Mouse (Mus musculus) embryonic facial prominence, embryonic 10.5 days (tissue): ENCODE measurements around the gene Trem2. TPM values are rescaled to one million over a fixed set of nuclear protein-coding genes. Genes with fewer than 3 reads are reported as not detected.
A peak's percentile ranks its signal among the peaks of the same experiment; 100 is the strongest.
"Not testable (repeated sequence)": the region's sequence is repeated elsewhere in the genome, so short reads cannot be mapped to it uniquely, and the experiment has no call there.

Source experiments
- DNase-seq: peaks from one replicate; pipeline ENCODE4 v3.0.0-alpha.2; 2017; ENCODE audit warnings: low spot score
- H3K27ac ChIP-seq: fragments of 300-500 bp; sonication (generic); replicated peaks from 2 replicates; pipeline ENCODE4 v1.5.1; 2016; ENCODE audit warnings: mild to moderate bottlenecking
- H3K27me3 ChIP-seq: fragments of 300-500 bp; sonication (generic); replicated peaks from 2 replicates; pipeline ENCODE4 v1.6.1; 2016; ENCODE audit warnings: low read depth, mild to moderate bottlenecking; ENCODE audit not compliant: poor library complexity, severe bottlenecking
- H3K36me3 ChIP-seq: fragments of 300-500 bp; sonication (generic); replicated peaks from 2 replicates; pipeline ENCODE4 v1.6.1; 2016; ENCODE audit warnings: mild to moderate bottlenecking, moderate library complexity
- H3K4me1 ChIP-seq: fragments of 300-500 bp; sonication (generic); 2 replicates; pipeline ENCODE4 v1.6.1; 2016
- H3K4me3 ChIP-seq: fragments of 300-500 bp; sonication (generic); 2 replicates; pipeline ENCODE4 v1.5.1; 2016; ENCODE audit warnings: mild to moderate bottlenecking, moderate library complexity
- H3K9me3 ChIP-seq: fragments of 300-500 bp; sonication (generic); 2 replicates; pipeline ENCODE4 v1.6.1; 2016; ENCODE audit warnings: mild to moderate bottlenecking
- WGBS: fragments of 180-500 bp; shearing (Covaris S2); methylation state at CpG from one replicate; pipeline ENCODE4 v1.1.7; 2016; 5-methylcytosine and 5-hydroxymethylcytosine counted together
- polyA plus RNA-seq: library from polyadenylated mRNA; unstranded; fragments of >200 nt; fragmentation: Nextera tagmentation; extraction: Ambion mirVana; gene quantifications from 2 replicates; pipeline ENCODE4 v1.2.1, GENCODE M21; 2016

The Trem2 gene
- polyA plus RNA-seq, 1 experiment from 2014 or later, result 2.5 TPM

- no peaks in the 10 kb centered on the region for H3K9me3 ChIP-seq
- peaks cover 6% of the 10 kb centered on the region for H3K4me1 ChIP-seq
- H3K27ac ChIP-seq, result no peak overlapping the region
- 92% methylated on average over 11 of the region's 11 CpGs for WGBS
- no peaks in the 10 kb centered on the region for H3K27me3 ChIP-seq
- H3K4me3 ChIP-seq, result no peak overlapping the region
- DNase-seq, result no peak
- H3K36me3 ChIP-seq, result no peaks in the 10 kb centered on the region
Observed at GRCm38 (mm10) chr17:48325638-48326037, 20.6 kb upstream of the Trem2 start.

GRCm38 (mm10) chr17:48326656-48327055 is 19.5 kb upstream of the Trem2 start:
- Histone ChIP-seq H3K4me1 (peaks cover 6% of the 10 kb centered on the region), H3K9me3 (no peaks in the 10 kb centered on the region), H3K27ac (no peak overlapping the region), H3K27me3 (no peaks in the 10 kb centered on the region), H3K4me3 (no peak overlapping the region), H3K36me3 (no peaks in the 10 kb centered on the region)
- no peak for DNase-seq
- 84% methylated on average over 4 of the region's 4 CpGs for WGBS

GRCm38 (mm10) chr17:48332524-48332923 is 13.7 kb upstream of the Trem2 start:
- Histone ChIP-seq H3K27ac (no peak overlapping the region), H3K4me1 (peaks cover 6% of the 10 kb centered on the region), H3K4me3 (no peak overlapping the region), H3K9me3 (no peaks in the 10 kb centered on the region), H3K36me3 (no peaks in the 10 kb centered on the region), H3K27me3 (no peaks in the 10 kb centered on the region)
- DNase-seq, result no peak
- WGBS, result 90% methylated on average over 2 of the region's 2 CpGs

- no peaks in the 10 kb centered on the region for H3K9me3 ChIP-seq
- no peaks in the 10 kb centered on the region for H3K4me1 ChIP-seq
- H3K36me3 ChIP-seq, result no peaks in the 10 kb centered on the region
- no peak overlapping the region for H3K27ac ChIP-seq
- no peak overlapping the region for H3K4me3 ChIP-seq
- DNase-seq, result no peak
- WGBS, result 89% methylated on average over 4 of the region's 4 CpGs
- no peaks in the 10 kb centered on the region for H3K27me3 ChIP-seq
Observed at GRCm38 (mm10) chr17:48334186-48334585, 12.0 kb upstream of the Trem2 start.

- Histone ChIP-seq H3K27ac (no peak overlapping the region), H3K27me3 (no peaks in the 10 kb centered on the region), H3K4me1 (no peaks in the 10 kb centered on the region; the same call in 1 of the 2 replicates), H3K9me3 (no peaks in the 10 kb centered on the region), H3K36me3 (no peaks in the 10 kb centered on the region), H3K4me3 (no peak overlapping the region)
- peak; percentile 84 for DNase-seq
- 3% methylated on average over 6 of the region's 6 CpGs for WGBS
Observed at GRCm38 (mm10) chr17:48336857-48337256, 9.3 kb upstream of the Trem2 start.

- no peaks in the 10 kb centered on the region for H3K36me3 ChIP-seq
- 92% methylated on average over 1 of the region's 1 CpGs for WGBS
- H3K4me1 ChIP-seq, result no peaks in the 10 kb centered on the region; the same call in 1 of the 2 replicates
- no peaks in the 10 kb centered on the region for H3K27me3 ChIP-seq
- H3K27ac ChIP-seq, result no peak overlapping the region
- DNase-seq, result no peak
- no peaks in the 10 kb centered on the region for H3K9me3 ChIP-seq
- H3K4me3 ChIP-seq, result no peak overlapping the region
Observed at GRCm38 (mm10) chr17:48340267-48340666, 5.9 kb upstream of the Trem2 start.

GRCm38 (mm10) chr17:48341947-48342346 is 4.3 kb upstream of the Trem2 start:
- no peaks in the 10 kb centered on the region for H3K36me3 ChIP-seq
- H3K27me3 ChIP-seq, result no peaks in the 10 kb centered on the region
- H3K4me1 ChIP-seq, result no peaks in the 10 kb centered on the region; the same call in 1 of the 2 replicates
- H3K9me3 ChIP-seq, result no peaks in the 10 kb centered on the region
- H3K4me3 ChIP-seq, result no peak overlapping the region
- no peak for DNase-seq
- no peak overlapping the region for H3K27ac ChIP-seq
- 78% methylated on average over 3 of the region's 3 CpGs for WGBS

GRCm38 (mm10) chr17:48343065-48343464 is 3.1 kb upstream of the Trem2 start:
- Histone ChIP-seq H3K4me1 (no peaks in the 10 kb centered on the region; the same call in 1 of the 2 replicates), H3K9me3 (no peaks in the 10 kb centered on the region), H3K36me3 (no peaks in the 10 kb centered on the region), H3K27ac (no peak overlapping the region), H3K4me3 (no peak overlapping the region), H3K27me3 (no peaks in the 10 kb centered on the region)
- WGBS, result 88% methylated on average over 2 of the region's 2 CpGs
- DNase-seq, result no peak

- Histone ChIP-seq H3K36me3 (no peaks in the 10 kb centered on the region), H3K4me1 (no peaks in the 10 kb centered on the region), H3K27me3 (no peaks in the 10 kb centered on the region), H3K9me3 (no peaks in the 10 kb centered on the region), H3K4me3 (no peak overlapping the region), H3K27ac (no peak overlapping the region)
- whole genome bisulfite sequencing, result 88% methylated on average over 4 of the region's 4 CpGs
- no peak for DNase-seq
Observed at GRCm38 (mm10) chr17:48345824-48346223, 377 bp upstream of the Trem2 start.

- WGBS, result 76% methylated on average over 4 of the region's 4 CpGs
- DNase-seq, result no peak
- Histone ChIP-seq H3K27ac (no peak overlapping the region), H3K4me1 (no peaks in the 10 kb centered on the region), H3K9me3 (no peaks in the 10 kb centered on the region), H3K4me3 (no peak overlapping the region), H3K36me3 (no peaks in the 10 kb centered on the region), H3K27me3 (no peaks in the 10 kb centered on the region)
Observed at GRCm38 (mm10) chr17:48346834-48347233, 633 bp downstream of the Trem2 start.

GRCm38 (mm10) chr17:48347287-48347686 is 1.1 kb downstream of the Trem2 start:
- H3K4me3 ChIP-seq, result no peak overlapping the region
- no peaks in the 10 kb centered on the region for H3K27me3 ChIP-seq
- no peaks in the 10 kb centered on the region for H3K36me3 ChIP-seq
- no peaks in the 10 kb centered on the region for H3K4me1 ChIP-seq
- no peak for DNase-seq
- no peaks in the 10 kb centered on the region for H3K9me3 ChIP-seq
- H3K27ac ChIP-seq, result no peak overlapping the region
- WGBS, result 72% methylated on average over 2 of the region's 2 CpGs

- Histone ChIP-seq H3K27me3 (no peaks in the 10 kb centered on the region), H3K4me3 (no peak overlapping the region), H3K27ac (no peak overlapping the region), H3K36me3 (no peaks in the 10 kb centered on the region), H3K4me1 (no peaks in the 10 kb centered on the region), H3K9me3 (no peaks in the 10 kb centered on the region)
- no peak for DNase-seq
- WGBS, result 74% methylated on average over 5 of the region's 5 CpGs
Observed at GRCm38 (mm10) chr17:48350681-48351193, 4.5 kb downstream of the Trem2 start.

GRCm38 (mm10) chr17:48352976-48353375 is 6.8 kb downstream of the Trem2 start:
- H3K36me3 ChIP-seq, DNase-seq, H3K4me3 ChIP-seq, H3K27ac ChIP-seq, H3K27me3 ChIP-seq, H3K9me3 ChIP-seq, H3K4me1 ChIP-seq: not testable (repeated sequence)
- WGBS, result 73% methylated on average over 7 of the region's 7 CpGs

- DNase-seq, result no peak
- Histone ChIP-seq H3K27me3 (no peaks in the 10 kb centered on the region), H3K27ac (no peak overlapping the region), H3K36me3 (no peaks in the 10 kb centered on the region), H3K4me3 (no peak overlapping the region), H3K4me1 (no peaks in the 10 kb centered on the region), H3K9me3 (no peaks in the 10 kb centered on the region)
- WGBS, result 88% methylated on average over 3 of the region's 3 CpGs
Observed at GRCm38 (mm10) chr17:48355822-48356221, 9.6 kb downstream of the Trem2 start.
